Mouse (Mus musculus) embryonic facial prominence, embryonic 13.5 days (tissue): Measurements from ENCODE around the gene Tcp10a. TPM values are rescaled to one million over a fixed set of nuclear protein-coding genes. Genes with fewer than 3 reads are reported as not detected.
"Not testable (repeated sequence)": the region's sequence is repeated elsewhere in the genome, so short reads cannot be mapped to it uniquely, and the experiment has no call there.

ENCODE experiments used
- ATAC-seq: fragments of 200-750 bp; cut with Nextera tagmentation; 2 replicates; pipeline ENCODE4 v1.8.0; 2017; ENCODE audit warnings: low read depth; ENCODE audit not compliant: insufficient number of reproducible peaks, insufficient read depth, low FRiP score, low TSS enrichment
- H3K27ac ChIP-seq: fragments of 300-500 bp; sonication (generic); 2 replicates; pipeline ENCODE4 v1.5.1; 2015; ENCODE audit warnings: moderate library complexity, mild to moderate bottlenecking, inconsistent platforms
- H3K27me3 ChIP-seq: fragments of 300-500 bp; sonication (generic); 2 replicates; pipeline ENCODE4 v1.6.1; 2015; ENCODE audit warnings: mild to moderate bottlenecking, inconsistent platforms
- H3K36me3 ChIP-seq: fragments of 300-500 bp; sonication (generic); 2 replicates; pipeline ENCODE4 v1.6.1; 2015; ENCODE audit warnings: mild to moderate bottlenecking, inconsistent platforms
- H3K4me1 ChIP-seq: fragments of 300-500 bp; sonication (generic); 2 replicates; pipeline ENCODE4 v1.6.1; 2015; ENCODE audit warnings: inconsistent platforms
- H3K4me2 ChIP-seq: fragments of 300-500 bp; sonication (generic); 2 replicates; pipeline ENCODE4 v1.6.1; 2015; ENCODE audit warnings: moderate library complexity, mild to moderate bottlenecking, inconsistent platforms
- H3K4me3 ChIP-seq: fragments of 300-500 bp; sonication (generic); 2 replicates; pipeline ENCODE4 v1.5.1; 2015; ENCODE audit warnings: mild to moderate bottlenecking, inconsistent platforms
- H3K9ac ChIP-seq: fragments of 300-500 bp; sonication (generic); 2 replicates; pipeline ENCODE4 v1.6.1; 2015; ENCODE audit warnings: mild to moderate bottlenecking, inconsistent platforms
- H3K9me3 ChIP-seq: fragments of 300-500 bp; sonication (generic); 2 replicates; pipeline ENCODE4 v1.6.1; 2016; ENCODE audit warnings: inconsistent platforms
- WGBS: fragments of 180-500 bp; shearing (Covaris S2); methylation state at CpG from one replicate; pipeline ENCODE4 v1.1.7; 2015; ENCODE audit warnings: mixed read lengths; 5-methylcytosine and 5-hydroxymethylcytosine counted together
- polyA plus RNA-seq: library from polyadenylated mRNA; unstranded; fragments of >200 nt; fragmentation: Nextera tagmentation; extraction: Ambion mirVana; gene quantifications from 2 replicates; pipeline ENCODE4 v1.2.1, GENCODE M21; 2015

Tcp10a gene
- polyA plus RNA-seq, 1 experiment from 2014 or later: not detected

DNA sequence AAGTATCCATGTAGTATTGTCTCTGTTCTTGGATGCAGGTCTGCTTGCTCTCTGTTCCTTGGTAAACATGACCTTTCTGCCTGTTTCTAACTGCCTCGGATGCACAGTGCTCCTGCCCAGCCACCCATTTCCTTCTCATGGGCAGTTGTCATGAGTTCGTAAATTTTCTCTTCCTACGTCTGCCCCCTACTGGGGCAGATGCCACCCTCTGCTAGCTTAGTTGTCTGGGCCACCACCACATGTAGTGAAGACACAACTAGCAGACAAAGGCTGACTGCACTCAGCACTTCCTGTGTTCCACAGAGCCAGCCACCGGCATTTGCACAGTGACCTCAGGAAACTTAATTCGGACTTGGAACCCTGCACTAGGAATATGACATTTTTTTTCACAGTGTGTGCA lies 8.3 kb downstream of the Tcp10a start:
- not testable (repeated sequence) for H3K27ac ChIP-seq, ATAC-seq, H3K9me3 ChIP-seq, H3K4me1 ChIP-seq, H3K4me3 ChIP-seq, H3K4me2 ChIP-seq, H3K9ac ChIP-seq, H3K27me3 ChIP-seq, H3K36me3 ChIP-seq
- 85% methylated on average over 3 of the region's 5 CpGs for WGBS

DNA sequence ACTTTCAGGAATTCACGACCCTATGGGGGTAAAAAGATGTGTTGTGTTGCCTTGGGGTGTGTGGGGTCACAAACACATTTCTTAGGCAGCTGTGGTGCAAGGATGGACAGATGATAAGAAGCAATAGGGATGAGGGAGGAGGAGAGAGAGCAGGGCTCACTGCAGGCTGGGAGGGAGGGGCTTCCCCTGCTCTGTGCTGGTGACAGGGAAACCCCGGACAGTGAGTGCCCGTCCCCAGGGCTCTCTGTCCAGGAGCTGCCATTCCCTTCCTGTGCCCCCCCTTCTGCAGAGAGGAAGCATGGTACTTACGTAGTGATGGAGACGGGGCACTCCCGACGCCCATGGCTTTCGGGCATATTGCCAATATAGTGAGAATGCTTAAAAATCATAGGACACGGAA lies 12.9 kb downstream of the Tcp10a start:
- H3K9me3 ChIP-seq, ATAC-seq, H3K4me2 ChIP-seq, H3K27me3 ChIP-seq, H3K4me3 ChIP-seq, H3K4me1 ChIP-seq, H3K36me3 ChIP-seq, H3K9ac ChIP-seq, H3K27ac ChIP-seq: not testable (repeated sequence)
- WGBS: 68% methylated on average over 8 of the region's 9 CpGs

DNA sequence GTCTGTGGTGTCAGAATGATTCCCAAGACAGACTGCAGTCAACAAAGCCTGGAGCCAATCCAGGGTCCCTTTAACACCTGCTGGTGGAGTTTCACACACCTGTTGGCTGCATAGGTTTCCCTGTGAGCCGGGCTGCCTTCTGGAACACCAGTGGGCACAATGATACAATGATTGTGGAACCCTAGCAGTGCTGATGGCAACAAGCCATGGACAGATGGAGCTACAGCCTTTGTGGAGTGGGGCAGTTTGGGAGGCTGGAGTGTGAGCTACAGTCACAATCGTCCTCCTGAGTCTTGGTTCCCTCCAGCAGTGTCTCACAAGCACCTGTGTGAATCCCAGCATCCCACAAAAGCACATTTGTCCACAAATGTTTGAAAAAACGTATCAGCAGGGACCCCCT lies 24.3 kb downstream of the Tcp10a start:
- H3K36me3 ChIP-seq, H3K4me3 ChIP-seq, H3K4me2 ChIP-seq, ATAC-seq, H3K9me3 ChIP-seq, H3K9ac ChIP-seq, H3K27me3 ChIP-seq, H3K27ac ChIP-seq, H3K4me1 ChIP-seq: not testable (repeated sequence)
- WGBS: 66% methylated on average over 2 of the region's 3 CpGs

DNA sequence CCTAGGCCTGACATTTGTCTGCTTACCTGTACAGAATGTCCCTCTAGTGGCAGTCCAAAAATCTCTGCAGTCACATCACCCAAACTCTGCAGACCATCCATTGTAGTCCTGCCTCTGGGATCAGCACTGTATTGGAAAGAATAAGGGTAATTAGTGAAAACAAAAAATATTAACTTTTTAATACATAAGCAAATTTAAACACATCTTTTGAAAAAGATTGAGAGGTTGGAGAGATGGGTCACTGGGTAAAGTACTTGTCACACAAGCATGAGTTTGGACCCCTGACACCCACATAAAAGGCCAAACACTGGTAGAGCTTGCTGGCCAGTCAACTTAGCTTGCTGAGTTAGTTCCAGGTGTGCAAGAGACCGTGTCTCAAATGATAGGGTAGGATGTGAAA lies 28.1 kb downstream of the Tcp10a start, which contains the start of gene Ttll2:
TSS of gene Ttll2 (minus strand) at position 101 of the 400 bp plus-strand sequence.
- H3K9ac ChIP-seq, H3K27ac ChIP-seq, H3K4me3 ChIP-seq, H3K4me2 ChIP-seq, ATAC-seq, H3K4me1 ChIP-seq, H3K27me3 ChIP-seq, H3K9me3 ChIP-seq, H3K36me3 ChIP-seq: not testable (repeated sequence)
- 100% methylated on average over 1 of the region's 1 CpGs for WGBS

DNA sequence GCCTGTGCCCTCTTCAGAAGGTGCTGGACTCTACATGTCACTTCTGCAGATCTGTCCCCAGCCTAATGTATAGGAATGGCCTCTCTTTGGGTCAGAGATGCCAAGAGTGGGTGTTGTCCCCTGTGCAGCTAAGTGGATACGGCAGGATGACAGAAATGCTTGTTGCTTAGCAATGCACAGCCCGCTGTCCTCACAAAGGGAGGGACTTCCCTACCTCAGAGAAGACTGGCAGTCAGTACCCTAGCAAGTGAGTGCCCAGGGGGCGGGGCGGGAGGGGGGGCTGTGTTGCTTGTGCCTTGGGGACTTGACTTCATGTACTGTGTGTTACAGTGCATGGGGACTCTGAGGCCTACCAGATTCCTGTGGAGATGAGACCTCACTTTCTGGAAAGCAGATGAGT lies 35.4 kb downstream of the Tcp10a start:
- not testable (repeated sequence) for H3K27me3 ChIP-seq, H3K4me2 ChIP-seq, H3K4me1 ChIP-seq, H3K9ac ChIP-seq, H3K27ac ChIP-seq, H3K4me3 ChIP-seq, H3K36me3 ChIP-seq, H3K9me3 ChIP-seq
- 0 out of 2 replicates have a peak, but pooled peaks have one; percentile 15 for ATAC-seq
- WGBS: 86% methylated on average over 4 of the region's 4 CpGs

DNA sequence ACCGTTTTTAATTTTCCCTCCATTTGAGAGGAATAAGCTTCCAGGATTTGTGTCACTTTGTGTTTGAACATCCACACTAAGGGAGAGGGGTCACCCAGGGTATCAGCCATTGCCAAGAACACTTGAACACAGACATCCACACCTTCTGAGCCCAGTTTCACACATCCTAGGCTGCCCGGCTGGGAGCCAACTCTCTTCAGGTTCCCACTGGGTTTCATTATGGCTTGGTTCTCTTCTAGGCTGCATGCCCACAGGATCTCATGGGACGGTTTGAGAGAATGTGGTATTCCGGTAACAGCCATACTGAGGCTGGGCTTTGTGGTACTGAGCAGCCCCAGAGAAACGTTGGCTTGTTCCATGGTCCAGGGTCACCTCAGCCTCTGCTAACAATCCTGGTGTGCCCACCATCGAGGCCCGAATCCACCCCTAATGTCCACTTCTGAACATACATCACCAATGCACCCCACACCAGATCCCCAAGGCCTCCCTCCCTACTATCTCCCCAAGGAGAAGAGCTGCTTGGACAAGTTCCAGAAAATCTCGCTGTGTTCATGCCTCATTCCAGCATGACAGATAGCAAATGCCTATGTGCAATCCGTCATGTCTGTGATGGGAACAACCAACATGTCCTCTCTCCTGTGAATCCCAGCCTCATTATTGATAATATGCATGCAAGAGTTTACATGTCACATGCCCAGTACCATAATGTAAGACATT lies 36.5 kb downstream of the Tcp10a start:
- not testable (repeated sequence) for H3K4me2 ChIP-seq, H3K9me3 ChIP-seq, H3K4me3 ChIP-seq, H3K9ac ChIP-seq, ATAC-seq, H3K27me3 ChIP-seq, H3K4me1 ChIP-seq, H3K27ac ChIP-seq, H3K36me3 ChIP-seq
- WGBS: 83% methylated on average over 9 of the region's 9 CpGs

DNA sequence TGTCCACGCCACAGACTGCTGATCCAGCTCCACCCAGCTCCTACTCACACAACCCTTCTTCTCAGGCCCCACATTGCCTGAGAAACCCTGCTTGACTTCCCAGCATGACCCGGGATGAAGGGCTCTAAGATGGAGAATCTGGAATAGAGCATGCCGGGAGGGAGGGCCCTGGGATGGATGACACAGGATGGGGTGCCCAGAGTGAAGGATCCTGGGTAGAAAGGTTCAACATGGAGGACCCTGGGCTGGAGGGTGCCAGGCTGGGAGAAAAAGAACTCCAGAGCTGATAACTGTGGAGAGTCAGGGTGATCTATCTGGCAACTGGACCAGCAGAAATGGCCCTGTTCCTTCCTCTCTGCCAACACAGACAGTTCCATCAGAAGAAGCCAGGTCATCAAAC lies 41.2 kb downstream of the Tcp10a start:
- not testable (repeated sequence) for H3K27me3 ChIP-seq, H3K36me3 ChIP-seq
- 67% methylated on average over 1 of the region's 3 CpGs for WGBS

DNA sequence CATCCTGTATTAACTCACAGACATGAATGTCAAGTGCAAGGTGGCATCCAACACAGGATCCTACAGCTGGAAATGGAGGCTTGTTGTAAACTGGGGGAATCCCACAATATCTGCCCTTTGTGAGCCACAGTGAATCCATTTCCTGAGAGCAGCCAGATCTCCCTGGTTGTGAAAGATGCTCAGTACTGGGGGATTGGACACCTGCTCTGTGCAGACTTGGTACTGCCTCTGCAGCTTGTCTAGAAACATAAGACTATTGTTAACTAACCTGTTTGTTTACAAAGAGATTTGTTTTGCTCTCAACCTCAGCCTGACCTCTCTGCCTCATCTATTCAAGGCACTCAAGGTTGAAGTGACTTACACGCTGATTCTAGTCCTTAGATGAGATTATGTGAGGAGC lies 41.8 kb downstream of the Tcp10a start:
- not testable (repeated sequence) for H3K27me3 ChIP-seq, H3K9me3 ChIP-seq, H3K9ac ChIP-seq, H3K4me1 ChIP-seq, H3K36me3 ChIP-seq, H3K4me2 ChIP-seq, ATAC-seq, H3K4me3 ChIP-seq, H3K27ac ChIP-seq
- 29% methylated on average over 1 of the region's 1 CpGs for WGBS

More for the DNA sequence above, 41.2 kb downstream of the Tcp10a start:
- not testable (repeated sequence) for H3K9me3 ChIP-seq, H3K4me3 ChIP-seq, H3K4me1 ChIP-seq, H3K9ac ChIP-seq, H3K4me2 ChIP-seq, ATAC-seq, H3K27ac ChIP-seq

DNA sequence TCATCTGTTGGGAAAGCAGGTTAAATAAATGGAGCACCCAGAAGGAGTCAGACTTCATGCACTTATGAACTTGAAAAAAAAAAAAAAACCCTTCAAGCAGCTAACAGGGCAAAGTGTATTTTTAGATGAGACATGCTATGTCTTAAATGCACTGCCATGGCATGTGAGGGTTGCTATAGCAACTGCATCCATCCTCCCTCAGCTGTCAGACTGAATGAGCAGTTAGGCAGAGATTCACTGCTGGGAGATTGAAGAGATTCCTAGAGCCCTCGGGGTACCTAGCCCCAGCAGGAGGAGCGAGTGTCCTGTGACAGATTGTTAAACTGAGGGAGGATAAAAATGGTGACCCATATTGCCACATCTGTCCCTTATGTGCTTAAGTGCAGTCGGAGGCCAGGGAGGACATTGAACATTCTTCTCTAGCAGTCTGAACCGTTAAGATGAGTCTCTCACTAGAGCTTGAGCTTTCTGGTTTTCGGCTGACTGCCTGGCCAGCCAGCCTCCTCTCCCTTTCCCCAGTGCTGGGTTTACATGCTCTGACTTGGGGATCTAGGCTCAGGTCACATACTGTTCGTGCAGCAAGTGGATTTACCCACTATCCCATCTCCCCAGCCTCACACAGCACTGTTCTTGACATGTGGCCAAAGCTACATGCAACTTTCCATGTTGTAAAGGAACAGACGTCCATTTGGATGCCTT lies 42.4 kb downstream of the Tcp10a start:
- 31% methylated on average over 5 of the region's 7 CpGs for WGBS
- not testable (repeated sequence) for H3K27ac ChIP-seq, H3K9ac ChIP-seq, H3K27me3 ChIP-seq, H3K4me1 ChIP-seq, H3K4me3 ChIP-seq, H3K4me2 ChIP-seq, H3K9me3 ChIP-seq, ATAC-seq, H3K36me3 ChIP-seq

DNA sequence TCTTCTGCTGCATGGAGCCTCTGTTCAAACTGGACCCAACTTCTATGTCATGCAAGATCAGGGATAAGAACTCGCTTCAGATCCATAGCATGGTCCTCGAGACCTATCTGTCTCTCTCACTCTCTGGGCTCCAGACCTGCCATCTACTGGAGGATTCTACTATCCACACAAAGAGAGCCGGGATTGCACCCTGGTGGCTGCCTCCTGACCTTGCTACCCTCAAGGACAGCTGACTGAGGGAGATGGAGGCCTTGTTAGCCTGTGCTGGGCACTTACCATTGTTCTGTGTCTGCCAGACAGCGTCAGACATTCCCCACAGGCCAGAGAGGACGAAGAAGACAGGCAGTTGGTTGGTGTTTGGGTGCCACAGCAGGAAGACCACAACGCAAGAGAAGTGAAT lies 45.0 kb downstream of the Tcp10a start:
- H3K4me1 ChIP-seq, H3K9ac ChIP-seq, H3K4me3 ChIP-seq, ATAC-seq, H3K9me3 ChIP-seq, H3K36me3 ChIP-seq, H3K27ac ChIP-seq, H3K4me2 ChIP-seq, H3K27me3 ChIP-seq: not testable (repeated sequence)
- 78% methylated on average over 5 of the region's 6 CpGs for WGBS

DNA sequence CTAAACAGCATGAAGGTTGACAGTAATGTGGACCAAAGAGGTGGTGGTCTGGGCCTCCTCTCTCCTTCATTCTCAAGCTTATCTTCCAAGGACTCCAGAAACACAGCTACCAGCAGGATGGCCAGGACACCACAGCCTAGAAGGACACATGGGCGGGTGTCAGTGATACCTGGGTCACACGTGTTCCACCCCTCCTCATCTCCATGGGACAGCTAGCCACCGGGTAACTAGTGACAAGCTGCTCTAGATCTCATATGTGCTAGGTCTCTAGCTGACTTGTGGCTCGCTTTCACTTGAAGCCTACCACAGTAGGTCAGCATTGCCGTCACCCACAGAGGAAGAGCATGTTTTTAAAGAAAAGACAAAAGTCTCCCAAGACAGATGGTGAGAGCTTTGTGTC lies 47.4 kb downstream of the Tcp10a start, which contains the start of gene Gm49630:
TSS of gene Gm49630 (minus strand) at position 101 of the 400 bp plus-strand sequence.
- not testable (repeated sequence) for H3K4me3 ChIP-seq, H3K9me3 ChIP-seq, H3K27ac ChIP-seq, H3K36me3 ChIP-seq, H3K4me1 ChIP-seq, H3K27me3 ChIP-seq, H3K4me2 ChIP-seq, H3K9ac ChIP-seq, ATAC-seq
- 87% methylated on average over 3 of the region's 5 CpGs for WGBS

DNA sequence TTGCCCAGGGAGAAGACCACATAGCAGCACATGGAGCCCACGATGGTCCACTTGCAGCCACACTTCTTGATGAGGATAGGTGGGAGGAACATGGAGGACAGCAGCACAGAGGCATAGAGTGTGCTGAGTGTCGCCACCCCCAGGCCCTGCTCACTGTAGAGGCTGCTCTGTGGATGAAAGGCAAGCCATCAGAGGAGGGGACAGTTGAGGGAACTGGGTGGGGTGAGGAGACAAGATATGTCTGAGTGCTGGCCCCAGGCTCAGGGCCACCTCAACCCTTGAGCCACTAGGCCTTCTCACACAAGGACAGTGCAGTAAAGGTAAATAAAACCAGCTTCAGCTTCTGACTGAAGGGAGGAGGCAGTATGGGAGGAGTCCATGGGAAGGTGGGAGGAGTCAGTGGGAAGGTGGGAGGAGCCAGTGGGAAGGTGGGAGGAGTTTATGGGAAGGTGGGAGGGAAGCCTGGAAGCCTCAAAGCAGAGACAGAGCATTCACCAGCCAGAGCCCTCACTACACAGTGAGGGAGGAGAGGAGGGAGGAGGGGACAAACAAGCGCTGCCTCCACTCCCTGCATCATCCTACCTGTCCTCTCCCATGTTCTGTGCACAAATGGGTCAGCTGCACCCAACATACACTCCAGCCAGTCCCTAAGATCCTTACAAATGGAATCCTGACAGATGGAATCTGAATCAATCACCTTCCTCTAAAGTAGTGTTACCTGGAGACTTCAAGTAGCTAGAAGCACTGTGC lies 52.7 kb downstream of the Tcp10a start:
- H3K36me3 ChIP-seq: not testable (repeated sequence)
- peak; percentile 50; the same call in 1 of the 2 replicates for ATAC-seq
- 92% methylated on average over 1 of the region's 3 CpGs for WGBS

More for the DNA sequence above, 52.7 kb downstream of the Tcp10a start:
- H3K27me3 ChIP-seq, H3K9me3 ChIP-seq, H3K4me3 ChIP-seq, H3K4me2 ChIP-seq, H3K9ac ChIP-seq, H3K4me1 ChIP-seq, H3K27ac ChIP-seq: not testable (repeated sequence)
